Mouse (Mus musculus): ENCODE data around the gene Cgas. TPM values are rescaled to one million over a fixed set of nuclear protein-coding genes. Genes with fewer than 3 reads are reported as not detected.

The Cgas gene
- polyA plus RNA-seq, 1 experiment from 2014 or later: 0.92 TPM

DNA sequence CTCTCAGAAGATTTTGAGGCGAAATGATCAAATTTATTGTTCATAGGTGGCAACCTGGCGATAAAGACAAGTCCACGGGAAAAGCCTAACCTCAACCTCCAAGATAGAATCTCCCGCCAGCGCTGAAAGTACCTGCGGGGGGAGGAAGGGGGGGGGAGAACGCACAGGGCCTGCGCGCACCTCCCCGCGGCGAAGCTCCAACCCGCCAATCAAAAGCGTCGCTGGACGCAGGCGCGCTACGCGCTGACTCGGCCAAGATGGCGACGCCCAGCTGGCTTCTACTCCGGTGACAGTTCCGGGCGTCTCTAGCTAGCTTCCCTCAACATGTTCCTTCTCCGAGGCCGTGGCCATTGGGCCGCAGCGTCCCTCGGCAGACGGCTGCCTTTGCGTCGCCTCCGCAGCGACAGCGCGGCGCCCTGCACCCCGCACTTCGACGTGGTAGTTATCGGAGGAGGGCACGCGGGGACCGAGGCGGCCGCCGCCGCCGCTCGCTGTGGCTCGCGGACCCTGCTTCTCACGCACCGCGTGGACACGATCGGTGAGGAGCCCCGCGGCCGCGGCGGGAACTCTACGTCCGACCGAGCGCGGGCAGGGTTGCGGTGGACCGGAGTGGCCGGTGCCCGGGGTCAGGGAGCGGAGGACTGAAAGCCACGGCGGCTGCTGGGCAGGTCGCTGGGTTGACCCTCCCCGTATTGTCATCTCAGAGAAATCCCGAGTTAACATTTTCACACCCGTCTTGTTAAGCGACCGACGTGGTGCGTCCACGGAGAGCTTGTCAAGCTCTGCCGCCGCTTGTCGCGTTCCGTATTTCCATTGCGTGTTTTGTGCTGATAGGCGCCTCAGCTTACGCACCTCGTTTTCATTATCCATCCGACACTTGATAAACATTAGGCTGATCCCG lies 5.2 kb upstream of the Cgas start, which contains the start of the genes Mto1 and Gm17324:
TSS of gene Mto1 (plus strand) at position 236 of the 901 bp plus-strand sequence.
TSS of gene Gm17324 (minus strand) at position 814 of the 901 bp plus-strand sequence.
- ATAC-seq (ENCODE audit: insufficient number of reproducible peaks, low FRiP score, low TSS enrichment, low read depth) (peak; percentile 91), DNase-seq (ENCODE audit: low spot score) (peak; percentile 94)
- Histone ChIP-seq H3K27me3 (ENCODE audit: control insufficient read depth, insufficient read depth, low read length) (peaks cover 20% of the 10 kb centered on the region), H3K9ac (ENCODE audit: low read length) (peak within 1 kb of the TSS; percentile 87), H3K36me3 (ENCODE audit: control insufficient read depth, insufficient read depth, low read length) (peaks cover 8% of the 10 kb centered on the region; the same call in 1 of the 2 replicates), H3K9me3 (ENCODE audit: control insufficient read depth, low read length) (no peaks in the 10 kb centered on the region), H3K4me1 (ENCODE audit: control insufficient read depth, insufficient read depth, low read length) (peaks cover 5% of the 10 kb centered on the region; the same call in 1 of the 2 replicates), H3K27ac (replicated peaks; ENCODE audit: low read depth, low read length) (peak within 1 kb of the TSS; percentile 30; the same call in 1 of the 2 replicates), H3K4me2 (ENCODE audit: low read depth, severe bottlenecking) (peak within 1 kb of the TSS; percentile 73), H3K4me3 (ENCODE audit: low read depth, low read length) (peak within 1 kb of the TSS; percentile 97)
- under 1% methylated on average over 94 of the region's 96 CpGs for WGBS

DNA sequence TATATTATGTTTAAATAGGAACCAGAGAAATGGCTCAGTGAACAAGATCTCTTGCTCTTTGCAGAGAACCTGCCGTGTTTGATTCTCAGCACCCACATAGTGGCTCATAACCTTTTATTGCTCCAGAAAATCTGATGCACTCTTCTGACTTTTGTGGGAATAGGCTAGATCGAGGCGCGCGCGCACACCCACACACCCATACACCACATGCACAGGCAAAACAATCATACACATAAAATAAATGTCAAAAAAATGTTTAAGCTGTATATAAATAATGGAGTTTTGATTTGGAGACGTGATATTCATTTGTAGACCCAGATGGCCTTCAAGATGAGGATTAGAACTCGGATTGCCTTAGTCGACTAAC lies 4.6 kb upstream of the Cgas start:
- H3K9ac ChIP-seq (ENCODE audit: low read length): peak overlapping the region; percentile 87; the same call in 1 of the 2 replicates
- 29% methylated on average over 9 of the region's 9 CpGs for WGBS
- H3K27ac ChIP-seq (replicated peaks; ENCODE audit: low read depth, low read length): no peak overlapping the region
- peak overlapping the region; percentile 73 for H3K4me2 ChIP-seq (ENCODE audit: low read depth, severe bottlenecking)
- DNase-seq (ENCODE audit: low spot score) (peak; percentile 29), ATAC-seq (ENCODE audit: insufficient number of reproducible peaks, low FRiP score, low TSS enrichment, low read depth) (peak; percentile 40)
- H3K4me3 ChIP-seq (ENCODE audit: low read depth, low read length): peak overlapping the region; percentile 97
- H3K36me3 ChIP-seq (ENCODE audit: control insufficient read depth, insufficient read depth, low read length): 0 out of 2 replicates have a peak, but pooled peaks cover 6% of the 10 kb centered on the region
- no peaks in the 10 kb centered on the region for H3K9me3 ChIP-seq (ENCODE audit: control insufficient read depth, low read length)
- peaks cover 6% of the 10 kb centered on the region; the same call in 1 of the 2 replicates for H3K4me1 ChIP-seq (ENCODE audit: control insufficient read depth, insufficient read depth, low read length)
- peaks cover 26% of the 10 kb centered on the region for H3K27me3 ChIP-seq (ENCODE audit: control insufficient read depth, insufficient read depth, low read length)

DNA sequence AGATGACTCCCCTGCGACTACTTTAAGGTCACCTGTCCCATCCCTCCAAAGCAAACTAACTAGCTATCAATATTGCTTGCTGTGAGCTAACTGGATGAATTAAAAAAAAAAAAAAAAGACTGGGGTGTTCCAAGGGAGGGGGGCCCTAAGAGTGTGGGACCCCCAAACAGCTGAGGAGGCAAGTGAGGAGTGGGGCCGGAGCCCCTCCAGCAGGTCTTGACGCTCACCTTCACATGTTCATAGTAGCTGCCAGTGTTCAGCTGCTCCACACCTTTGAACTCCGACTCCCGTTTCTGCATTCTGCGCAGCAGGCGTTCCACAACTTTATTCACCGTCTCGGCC lies 829 bp downstream of the Cgas start:
- 4% methylated on average over 9 of the region's 9 CpGs for WGBS
- no peak overlapping the region for H3K27ac ChIP-seq (replicated peaks; ENCODE audit: low read depth, low read length)

DNA sequence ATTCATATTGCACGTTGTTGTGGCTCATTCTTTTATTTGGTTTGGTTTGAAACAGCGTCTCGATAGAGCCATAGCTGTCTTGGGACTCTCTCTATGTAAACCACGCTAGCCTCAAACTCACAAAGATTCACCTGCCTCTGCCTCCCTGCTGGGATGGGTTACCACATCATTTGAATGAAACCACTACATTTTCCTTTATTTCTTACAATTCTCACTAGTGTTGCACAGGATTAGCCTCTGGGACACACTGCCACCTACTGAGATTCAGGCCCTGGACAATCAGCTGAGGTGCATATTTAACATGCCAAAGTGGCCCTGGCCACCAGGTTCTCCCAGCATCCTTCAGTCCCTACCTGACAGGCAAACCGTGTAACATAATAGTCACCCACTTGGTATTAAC lies 3.6 kb downstream of the Cgas start:
- H3K27ac ChIP-seq (replicated peaks; ENCODE audit: low read depth, low read length): no peak overlapping the region
- no peak overlapping the region for H3K4me2 ChIP-seq (ENCODE audit: low read depth, severe bottlenecking)
- H3K9ac ChIP-seq (ENCODE audit: low read length): no peak overlapping the region
- no peak for ATAC-seq (ENCODE audit: insufficient number of reproducible peaks, low FRiP score, low TSS enrichment, low read depth)
- H3K4me1 ChIP-seq (ENCODE audit: control insufficient read depth, insufficient read depth, low read length): peaks cover 4% of the 10 kb centered on the region; the same call in 1 of the 2 replicates
- no peak overlapping the region for H3K4me3 ChIP-seq (ENCODE audit: low read depth, low read length)
- 69% methylated on average over 5 of the region's 5 CpGs for whole genome bisulfite sequencing
- no peaks in the 10 kb centered on the region for H3K9me3 ChIP-seq (ENCODE audit: control insufficient read depth, low read length)
- H3K27me3 ChIP-seq (ENCODE audit: control insufficient read depth, insufficient read depth, low read length): peaks cover 44% of the 10 kb centered on the region
- H3K36me3 ChIP-seq (ENCODE audit: control insufficient read depth, insufficient read depth, low read length): 0 out of 2 replicates have a peak, but pooled peaks cover 2% of the 10 kb centered on the region
- DNase-seq (ENCODE audit: low spot score): no peak

More for the DNA sequence above, 829 bp downstream of the Cgas start:
- ATAC-seq (ENCODE audit: insufficient number of reproducible peaks, low FRiP score, low TSS enrichment, low read depth): peak; percentile 69; the same call in 1 of the 2 replicates
- no peak for DNase-seq (ENCODE audit: low spot score)
- 0 out of 2 replicates have a peak overlapping the region, but pooled peaks have one; percentile 49 for H3K9ac ChIP-seq (ENCODE audit: low read length)
- H3K36me3 ChIP-seq (ENCODE audit: control insufficient read depth, insufficient read depth, low read length): no peaks in the 10 kb centered on the region
- H3K9me3 ChIP-seq (ENCODE audit: control insufficient read depth, low read length): no peaks in the 10 kb centered on the region
- H3K4me2 ChIP-seq (ENCODE audit: low read depth, severe bottlenecking): peak overlapping the region; percentile 59
- peaks cover 4% of the 10 kb centered on the region; the same call in 1 of the 2 replicates for H3K4me1 ChIP-seq (ENCODE audit: control insufficient read depth, insufficient read depth, low read length)
- H3K27me3 ChIP-seq (ENCODE audit: control insufficient read depth, insufficient read depth, low read length): peaks cover 53% of the 10 kb centered on the region
- peak overlapping the region; percentile 37 for H3K4me3 ChIP-seq (ENCODE audit: low read depth, low read length)

DNA sequence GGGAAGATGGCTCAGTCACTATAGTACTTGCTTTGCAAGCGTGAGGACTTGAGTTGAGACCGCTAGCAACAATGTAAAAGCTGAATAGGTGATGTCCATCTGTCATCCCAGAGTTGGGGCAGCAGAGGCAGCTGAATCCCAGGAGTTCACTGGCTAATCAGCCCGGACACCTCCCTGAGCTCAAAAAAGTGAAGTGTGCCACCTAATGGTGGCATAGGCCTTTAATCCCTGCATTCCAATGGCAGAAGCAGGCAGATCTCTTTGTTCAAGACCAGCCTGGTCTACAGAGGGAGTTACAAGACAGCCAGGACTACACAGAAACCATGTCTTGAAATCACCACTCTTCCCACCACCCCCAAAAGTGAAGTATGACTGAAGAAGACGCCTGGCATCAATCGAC lies 10.6 kb downstream of the Cgas start:
- no peaks in the 10 kb centered on the region for H3K27me3 ChIP-seq (ENCODE audit: control insufficient read depth, insufficient read depth, low read length)
- 85% methylated on average over 5 of the region's 5 CpGs for WGBS
- H3K36me3 ChIP-seq (ENCODE audit: control insufficient read depth, insufficient read depth, low read length): 0 out of 2 replicates have a peak, but pooled peaks cover 2% of the 10 kb centered on the region
- ATAC-seq (ENCODE audit: insufficient number of reproducible peaks, low FRiP score, low TSS enrichment, low read depth) (no peak), DNase-seq (ENCODE audit: low spot score) (no peak)
- no peaks in the 10 kb centered on the region for H3K4me1 ChIP-seq (ENCODE audit: control insufficient read depth, insufficient read depth, low read length)
- H3K4me3 ChIP-seq (ENCODE audit: low read depth, low read length): no peak overlapping the region
- no peak overlapping the region for H3K4me2 ChIP-seq (ENCODE audit: low read depth, severe bottlenecking)
- H3K27ac ChIP-seq (replicated peaks; ENCODE audit: low read depth, low read length): no peak overlapping the region
- H3K9me3 ChIP-seq (ENCODE audit: control insufficient read depth, low read length): no peaks in the 10 kb centered on the region
- H3K9ac ChIP-seq (ENCODE audit: low read length): no peak overlapping the region

DNA sequence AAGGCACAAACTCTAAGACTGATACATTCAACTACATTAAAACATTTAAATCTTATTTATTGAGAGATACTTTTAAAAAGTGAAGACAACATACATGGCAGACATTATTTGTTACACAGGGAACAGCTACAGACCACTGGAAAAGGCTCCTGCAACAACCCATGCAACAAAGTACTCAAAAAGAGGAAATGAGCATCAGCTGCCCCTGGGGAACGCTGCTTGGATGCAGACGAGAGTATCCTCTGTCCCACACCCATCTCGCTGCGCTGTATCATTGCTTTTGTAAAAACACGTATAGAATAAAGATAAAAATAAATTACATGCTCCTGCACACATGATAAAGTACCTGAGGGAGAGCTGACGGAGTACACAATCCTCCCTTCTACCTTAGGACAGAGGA lies 12.6 kb downstream of the Cgas start:
- 80% methylated on average over 6 of the region's 6 CpGs for WGBS
- H3K4me1 ChIP-seq (ENCODE audit: control insufficient read depth, insufficient read depth, low read length): no peaks in the 10 kb centered on the region
- DNase-seq (ENCODE audit: low spot score): no peak
- no peak overlapping the region for H3K4me2 ChIP-seq (ENCODE audit: low read depth, severe bottlenecking)
- no peak overlapping the region for H3K27ac ChIP-seq (replicated peaks; ENCODE audit: low read depth, low read length)
- H3K9me3 ChIP-seq (ENCODE audit: control insufficient read depth, low read length): no peaks in the 10 kb centered on the region
- no peaks in the 10 kb centered on the region for H3K27me3 ChIP-seq (ENCODE audit: control insufficient read depth, insufficient read depth, low read length)
- no peak overlapping the region for H3K4me3 ChIP-seq (ENCODE audit: low read depth, low read length)
- no peaks in the 10 kb centered on the region for H3K36me3 ChIP-seq (ENCODE audit: control insufficient read depth, insufficient read depth, low read length)
- H3K9ac ChIP-seq (ENCODE audit: low read length): no peak overlapping the region
- ATAC-seq (ENCODE audit: insufficient number of reproducible peaks, low FRiP score, low TSS enrichment, low read depth): no peak

DNA sequence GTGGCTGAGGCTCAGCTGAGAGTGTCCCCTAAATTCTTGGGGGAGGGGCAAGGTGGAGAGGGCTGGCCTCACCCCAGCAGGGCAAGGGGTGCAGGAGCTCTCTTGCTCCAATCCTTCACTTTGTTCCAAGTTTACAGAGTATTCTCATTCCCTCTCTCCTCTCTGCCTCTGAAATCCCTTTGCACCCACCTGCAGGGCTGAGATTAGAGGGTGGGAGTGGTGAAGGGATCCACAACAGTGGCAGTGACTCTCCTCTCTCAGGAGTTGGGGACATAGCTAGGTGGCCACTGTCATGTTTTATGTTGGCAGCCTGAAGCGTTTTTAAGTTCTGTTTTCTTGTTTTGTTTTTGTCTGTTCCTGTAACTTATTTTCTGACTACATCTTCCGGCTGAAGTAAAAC lies 13.5 kb downstream of the Cgas start:
- H3K4me3 ChIP-seq (ENCODE audit: low read depth, low read length): no peak overlapping the region
- no peak overlapping the region for H3K27ac ChIP-seq (replicated peaks; ENCODE audit: low read depth, low read length)
- no peaks in the 10 kb centered on the region for H3K9me3 ChIP-seq (ENCODE audit: control insufficient read depth, low read length)
- H3K4me1 ChIP-seq (ENCODE audit: control insufficient read depth, insufficient read depth, low read length): no peaks in the 10 kb centered on the region
- H3K4me2 ChIP-seq (ENCODE audit: low read depth, severe bottlenecking): no peak overlapping the region
- no peak overlapping the region for H3K9ac ChIP-seq (ENCODE audit: low read length)
- DNase-seq (ENCODE audit: low spot score): no peak
- H3K36me3 ChIP-seq (ENCODE audit: control insufficient read depth, insufficient read depth, low read length): no peaks in the 10 kb centered on the region
- no peak for ATAC-seq (ENCODE audit: insufficient number of reproducible peaks, low FRiP score, low TSS enrichment, low read depth)
- WGBS: 62% methylated on average over 2 of the region's 2 CpGs
- H3K27me3 ChIP-seq (ENCODE audit: control insufficient read depth, insufficient read depth, low read length): no peaks in the 10 kb centered on the region

DNA sequence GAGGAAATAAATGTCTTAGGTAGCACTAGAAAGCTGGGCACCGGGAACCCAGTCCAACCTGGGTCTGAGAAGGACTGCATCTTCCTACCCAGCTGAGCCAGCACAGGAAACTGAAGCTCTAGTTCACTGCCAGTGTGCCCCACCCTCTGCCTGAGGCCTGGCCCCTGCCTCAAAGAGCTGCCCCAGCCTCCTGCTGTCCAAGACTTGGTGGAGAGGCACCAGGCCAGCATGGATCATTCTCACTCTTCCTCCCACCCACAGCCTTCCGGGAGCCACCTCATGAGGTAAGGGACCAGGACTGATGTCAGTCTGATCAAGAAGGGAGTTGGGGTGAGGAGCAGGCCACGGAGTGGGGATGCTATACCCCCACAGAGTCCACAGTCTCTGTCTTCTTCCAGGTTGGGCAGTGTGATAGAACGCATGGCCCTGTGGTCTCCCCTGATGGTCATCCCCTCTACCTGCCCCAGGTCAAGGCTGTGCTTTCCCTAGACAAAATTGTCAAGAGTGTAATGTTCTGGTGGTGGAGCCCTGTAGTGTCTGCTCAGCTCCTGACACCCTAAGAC lies 14.1 kb downstream of the Cgas start:
- Histone ChIP-seq H3K4me2 (ENCODE audit: low read depth, severe bottlenecking) (no peak overlapping the region), H3K4me3 (ENCODE audit: low read depth, low read length) (no peak overlapping the region), H3K9me3 (ENCODE audit: control insufficient read depth, low read length) (no peaks in the 10 kb centered on the region), H3K27me3 (ENCODE audit: control insufficient read depth, insufficient read depth, low read length) (no peaks in the 10 kb centered on the region), H3K27ac (replicated peaks; ENCODE audit: low read depth, low read length) (no peak overlapping the region), H3K9ac (ENCODE audit: low read length) (no peak overlapping the region), H3K4me1 (ENCODE audit: control insufficient read depth, insufficient read depth, low read length) (no peaks in the 10 kb centered on the region), H3K36me3 (ENCODE audit: control insufficient read depth, insufficient read depth, low read length) (no peaks in the 10 kb centered on the region)
- no peak for DNase-seq (ENCODE audit: low spot score)
- no peak for ATAC-seq (ENCODE audit: insufficient number of reproducible peaks, low FRiP score, low TSS enrichment, low read depth)
- WGBS: 79% methylated on average over 4 of the region's 4 CpGs
